Mouse (Mus musculus) layer of hippocampus, adult 11-12 months (tissue): ENCODE measurements around the gene Tns1.

Experiments used
- DNase-seq: peaks from one replicate; pipeline ENCODE4 v3.0.0; 2022; ENCODE audit warnings: low spot score

Gene Tns1

DNA sequence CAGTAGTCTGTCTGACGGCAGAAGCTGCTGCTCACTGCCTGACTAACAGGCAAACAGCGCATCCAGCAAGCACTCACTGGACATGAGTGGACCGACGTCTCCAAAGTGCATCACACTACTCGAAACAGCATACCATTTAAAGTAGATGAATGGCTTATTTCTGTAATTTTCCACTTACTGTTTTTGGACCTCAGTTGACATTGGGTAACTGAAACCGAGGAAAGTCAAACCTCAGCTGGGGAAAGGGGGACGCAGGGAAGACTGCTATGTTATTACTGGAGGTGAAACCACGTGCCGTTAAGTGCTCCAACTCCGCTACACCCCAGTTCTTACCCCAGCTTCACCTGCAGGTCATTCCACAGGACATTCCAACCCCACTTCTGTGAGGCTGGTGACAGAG lies 111.5 kb downstream of the Tns1 start:
- DNase-seq: no peak

DNA sequence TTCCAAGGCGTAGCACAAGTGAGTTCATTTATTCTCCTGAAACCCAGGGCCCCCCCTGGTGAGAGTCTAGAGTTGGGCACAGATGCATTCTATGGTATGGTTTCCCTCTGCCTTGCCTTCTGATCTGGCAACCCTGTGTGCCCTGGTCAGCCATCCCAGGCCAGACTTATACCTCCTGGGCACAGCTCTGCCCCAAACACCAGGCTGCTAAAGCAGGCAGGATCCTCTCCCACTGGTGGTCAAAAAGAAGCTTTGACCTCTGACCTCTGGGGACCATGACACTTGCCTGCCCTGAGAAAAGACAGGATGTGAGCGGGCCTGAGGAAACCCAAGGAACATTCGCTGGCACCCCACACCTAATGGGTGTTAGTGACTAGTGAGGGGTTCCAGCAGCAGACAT lies 114.8 kb downstream of the Tns1 start:
- DNase-seq: no peak

- no peak for DNase-seq
These were observed 115.3 kb downstream of the Tns1 start for GRCm38 (mm10) chr1:74008966-74009365.

- no peak for DNase-seq
These were observed 115.8 kb downstream of the Tns1 start for GRCm38 (mm10) chr1:74008498-74008897.

GRCm38 (mm10) chr1:74007398-74008050 lies 116.7 kb downstream of the Tns1 start:
- no peak for DNase-seq

- no peak for DNase-seq
These were observed 119.2 kb downstream of the Tns1 start for GRCm38 (mm10) chr1:74005020-74005419.

- no peak for DNase-seq
These were observed 120.5 kb downstream of the Tns1 start for GRCm38 (mm10) chr1:74003723-74004122.

DNA sequence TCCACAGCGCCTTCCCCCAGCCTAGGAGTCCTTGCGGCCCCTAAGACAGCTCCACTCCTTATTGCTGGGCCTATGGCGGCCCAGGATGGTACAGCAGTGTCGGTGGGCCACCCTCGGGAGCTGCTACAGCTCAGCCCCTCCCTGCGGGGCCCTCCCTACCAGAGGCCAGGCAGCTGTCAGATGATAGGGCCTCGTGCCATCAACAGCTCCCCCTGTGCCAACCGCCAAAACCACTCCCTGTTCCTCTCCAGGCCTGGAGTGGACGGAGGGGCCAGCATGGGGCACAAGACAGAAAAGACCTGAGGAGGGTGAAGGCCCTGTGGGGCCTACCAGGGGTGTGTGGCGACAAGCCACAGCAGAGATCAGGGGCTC lies 122.8 kb downstream of the Tns1 start:
- no peak for DNase-seq

- DNase-seq: no peak
These were observed 123.3 kb downstream of the Tns1 start for GRCm38 (mm10) chr1:74000810-74001448.

- no peak for DNase-seq
These were observed 124.0 kb downstream of the Tns1 start for GRCm38 (mm10) chr1:74000191-74000651.

DNA sequence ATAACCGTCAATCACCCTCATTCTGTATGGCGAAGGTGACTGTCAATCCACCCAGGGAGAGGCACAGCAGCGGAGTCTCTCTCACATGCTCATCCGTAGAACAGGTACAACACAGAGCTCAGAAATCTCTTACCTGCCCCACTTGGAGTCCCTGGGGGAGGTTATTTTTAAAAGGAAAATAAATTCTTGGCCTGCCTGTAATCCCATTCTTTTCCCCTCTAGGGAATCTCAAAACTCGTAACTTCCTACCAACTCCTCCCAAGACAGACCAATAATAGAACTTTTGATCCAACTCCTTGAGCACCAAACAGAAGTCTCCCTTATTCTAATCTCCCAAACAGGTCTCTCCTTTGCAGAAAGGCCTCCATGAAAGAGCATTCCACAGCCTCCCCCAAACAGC lies 124.7 kb downstream of the Tns1 start:
- no peak for DNase-seq

DNA sequence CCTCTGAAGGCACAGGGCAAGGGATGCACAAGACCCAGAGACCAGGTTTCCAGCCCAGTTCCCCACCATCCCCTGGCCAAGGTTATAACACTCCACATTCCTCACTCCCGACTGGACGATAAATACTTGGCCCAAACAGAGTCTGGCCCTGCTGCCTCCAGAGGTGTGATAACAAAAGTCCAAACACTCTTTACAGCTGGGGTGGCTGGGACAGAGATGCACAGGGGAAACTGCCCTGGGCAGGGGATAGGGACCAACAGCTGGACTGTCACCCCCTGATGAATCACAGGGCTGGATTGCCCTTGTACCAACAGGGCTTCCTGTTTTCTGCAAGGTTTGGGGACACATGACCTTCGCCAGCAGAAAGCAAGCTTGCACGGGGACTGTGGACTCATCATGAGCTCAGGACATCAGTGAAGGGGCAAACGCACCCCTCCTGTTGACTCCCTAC lies 125.3 kb downstream of the Tns1 start:
- DNase-seq: no peak

DNA sequence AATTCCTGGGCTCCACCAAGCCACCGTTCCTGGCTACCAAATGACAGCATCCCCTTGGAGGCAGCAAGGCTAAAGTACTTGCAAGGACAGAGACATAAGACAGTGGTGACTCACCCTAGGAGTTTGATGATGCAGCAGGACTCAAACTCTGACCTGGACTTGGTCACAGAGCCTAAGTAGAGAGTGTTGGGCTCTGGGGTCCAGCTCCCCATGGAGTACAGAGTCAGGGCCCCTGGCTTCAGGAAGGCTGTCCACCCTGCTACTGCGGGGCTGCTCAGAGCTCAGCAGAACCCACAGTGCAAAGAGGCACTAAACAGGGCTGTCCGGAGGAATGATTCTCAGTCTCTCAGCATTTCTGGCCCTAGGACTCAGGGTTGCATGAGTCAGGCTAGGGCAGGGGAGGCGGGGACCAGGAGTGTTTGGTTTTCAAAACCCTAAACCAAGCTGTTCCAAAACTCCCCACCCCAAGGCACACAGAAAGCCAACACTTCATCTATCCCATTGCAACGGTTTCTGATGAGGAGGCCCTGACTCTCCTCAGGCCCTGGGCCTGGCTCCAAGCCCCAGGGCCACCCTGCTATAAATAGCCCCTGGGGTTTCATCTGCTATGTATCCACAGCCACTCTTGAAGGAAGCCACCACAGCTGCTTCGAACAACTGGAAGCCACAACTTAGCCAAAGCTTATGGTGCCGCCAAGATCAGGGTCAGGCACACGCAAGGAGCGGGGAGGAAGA lies 126.0 kb downstream of the Tns1 start:
- no peak for DNase-seq

- DNase-seq: no peak
These were observed 126.9 kb downstream of the Tns1 start for GRCm38 (mm10) chr1:73997341-73997740.

DNA sequence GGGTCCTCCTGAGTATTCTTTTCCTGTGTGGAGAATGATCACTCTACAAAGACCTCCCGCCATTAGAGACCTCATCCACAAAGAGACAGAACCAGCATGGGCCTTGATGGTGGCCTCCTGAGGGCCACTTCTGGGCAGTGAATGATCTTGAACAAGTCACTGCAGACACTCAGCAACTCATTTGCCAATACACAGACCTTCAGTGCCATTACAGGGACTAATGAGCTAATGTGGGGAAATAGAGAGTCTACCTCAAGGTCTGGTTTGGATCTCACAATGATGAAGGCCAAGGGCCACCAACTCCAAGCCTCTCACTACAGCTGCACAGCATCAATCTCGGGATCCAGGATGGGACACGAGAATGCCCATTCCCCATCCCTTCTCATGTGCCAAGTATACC lies 127.6 kb downstream of the Tns1 start:
- DNase-seq: no peak

- DNase-seq: peak; percentile 56
These were observed 128.0 kb downstream of the Tns1 start for GRCm38 (mm10) chr1:73996209-73996608.

DNA sequence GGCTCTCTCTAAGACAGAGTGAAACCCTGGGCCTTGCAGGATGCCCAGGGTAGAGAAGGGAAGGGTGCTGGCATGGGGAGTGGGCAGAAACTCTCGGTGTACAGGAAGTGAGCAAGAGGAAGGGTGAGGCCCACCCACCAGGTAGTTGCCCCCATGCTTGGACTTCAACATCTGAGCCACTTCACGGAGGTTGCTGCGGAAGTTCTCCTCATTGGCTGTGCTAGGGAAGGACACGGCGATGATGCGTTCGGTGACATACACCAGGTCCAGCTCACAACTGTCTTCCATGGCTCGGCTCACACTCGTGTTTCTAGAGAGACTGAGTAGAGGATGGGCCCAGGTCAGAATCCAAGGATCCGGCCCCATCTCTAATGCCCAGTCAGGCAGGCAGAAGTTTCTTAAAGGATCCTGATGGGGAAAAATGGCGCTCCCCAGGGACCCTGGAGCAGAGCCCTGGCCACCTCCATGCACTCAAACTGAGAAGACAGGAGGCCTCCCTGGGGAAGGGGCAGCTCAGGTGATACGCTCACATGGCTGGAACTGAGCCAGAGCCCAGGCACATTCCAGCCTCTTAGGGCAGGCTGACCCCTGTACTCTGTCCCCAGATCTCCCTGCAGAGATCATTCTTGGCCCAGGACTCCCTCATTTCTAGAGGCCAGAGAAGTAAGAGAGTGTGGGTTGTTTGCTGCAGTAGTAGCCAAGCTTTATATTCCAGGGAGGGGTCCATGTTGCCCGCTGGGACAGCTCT lies 129.0 kb downstream of the Tns1 start:
- DNase-seq: no peak

DNA sequence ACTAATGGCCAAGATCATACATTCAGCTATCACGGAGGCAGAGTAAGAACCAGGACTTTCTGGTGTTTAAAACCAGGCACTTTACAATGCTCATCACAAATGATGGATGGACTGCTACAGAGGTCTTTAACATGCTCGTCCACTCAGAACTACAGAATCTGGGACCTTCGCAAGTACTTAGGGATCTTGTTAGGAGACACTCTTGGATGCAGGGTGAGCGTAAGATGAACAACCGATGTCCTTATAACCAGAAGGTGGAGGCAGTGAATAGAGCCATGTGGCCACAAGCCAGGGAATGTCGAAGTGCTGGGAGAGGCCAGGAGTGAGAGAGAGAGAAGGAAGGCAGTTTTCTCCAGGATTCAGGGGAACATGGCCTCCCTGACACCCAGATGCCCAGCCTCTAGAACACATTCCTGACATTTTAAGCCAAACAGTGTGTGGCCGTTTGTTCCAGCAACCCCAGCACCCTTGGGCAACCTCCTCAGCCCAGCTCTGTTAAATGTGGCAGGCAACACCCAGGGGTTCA lies 130.3 kb downstream of the Tns1 start:
- no peak for DNase-seq

DNA sequence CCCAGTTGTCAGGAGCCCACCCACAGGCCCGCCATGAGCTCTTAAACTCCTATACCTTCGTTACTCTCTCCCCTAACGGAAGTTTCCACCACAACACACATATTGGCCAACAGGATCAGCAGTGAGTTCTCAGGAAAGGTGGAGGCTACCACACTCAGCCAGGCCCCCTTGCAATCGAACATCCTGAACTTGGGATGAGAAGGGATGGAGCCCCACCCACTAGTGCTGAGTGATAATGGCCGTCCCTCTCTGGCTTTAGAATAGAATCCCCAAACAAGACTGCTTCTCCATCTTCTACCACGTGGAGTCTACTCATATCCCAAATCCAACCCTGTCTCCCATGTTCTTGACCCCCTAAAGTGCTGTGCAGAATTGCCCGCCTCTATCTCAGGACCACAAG lies 131.0 kb downstream of the Tns1 start:
- DNase-seq: no peak

GRCm38 (mm10) chr1:73992201-73992938 lies 131.9 kb downstream of the Tns1 start:
- no peak for DNase-seq

GRCm38 (mm10) chr1:73991226-73991625 lies 133.0 kb downstream of the Tns1 start:
- DNase-seq: peak; percentile 62

DNA sequence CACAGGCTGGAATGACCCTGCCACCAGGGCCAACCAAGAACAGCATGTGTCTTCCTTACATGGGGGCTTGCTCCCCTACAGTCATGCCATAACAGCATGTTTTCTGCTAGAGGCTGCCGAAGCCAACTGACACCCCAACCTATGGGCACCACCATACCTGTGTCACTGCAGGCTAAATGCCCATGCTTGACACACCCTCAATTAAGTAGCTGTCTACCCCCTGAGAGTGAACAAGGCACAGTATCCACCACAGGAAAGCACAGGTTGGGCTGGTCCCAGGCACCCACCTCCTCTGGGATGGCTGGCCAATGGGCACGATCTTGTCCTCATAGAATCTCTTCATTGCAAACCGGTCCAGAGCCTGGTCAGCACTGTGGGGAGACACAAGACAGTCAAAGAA lies 134.2 kb downstream of the Tns1 start:
- DNase-seq: no peak
